Mouse (Mus musculus) myocyte (in vitro differentiated cells): ENCODE measurements around the gene Gm48551.

Source experiments
- E2F4 ChIP-seq: IDR thresholded peaks from one replicate; pipeline ENCODE4 v1.6.1; 2011; ENCODE audit warnings: mild to moderate bottlenecking, control low read depth, moderate library complexity; ENCODE audit not compliant: insufficient read depth
- POLR2A ChIP-seq: IDR thresholded peaks from one replicate; pipeline ENCODE4 v1.6.1; 2011; ENCODE audit warnings: low read depth, mild to moderate bottlenecking, control low read depth, moderate library complexity; ENCODE audit not compliant: insufficient read length
- TCF12 ChIP-seq: IDR thresholded peaks from one replicate; pipeline ENCODE4 v1.6.1; 2011; ENCODE audit warnings: mild to moderate bottlenecking, control low read depth; ENCODE audit not compliant: poor library complexity, insufficient read depth, severe bottlenecking

- TF ChIP-seq E2F4 (no peak), POLR2A (peak; percentile 25), TCF12 (no peak)
These were observed 8.5 kb downstream of the Gm48551 start, which contains the start of gene Smim24 for GRCm38 (mm10) chr10:81392781-81393185.
